Mouse (Mus musculus) brain, embryonic 14.5 days (tissue): ENCODE data around the gene Eapp.
"Not testable (repeated sequence)": the region's sequence is repeated elsewhere in the genome, so short reads cannot be mapped to it uniquely, and the experiment has no call there.

Experiments used
- CTCF ChIP-seq: fragments of 200-500 bp; IDR thresholded peaks from 2 replicates; pipeline ENCODE4 v1.5.1; 2012; ENCODE audit warnings: inconsistent platforms, mild to moderate bottlenecking, moderate library complexity, borderline replicate concordance; ENCODE audit not compliant: insufficient read depth, insufficient read length; ENCODE audit errors: extremely low read depth
- POLR2A ChIP-seq: fragments of 200-500 bp; IDR thresholded peaks from 2 replicates; pipeline ENCODE4 v1.6.1; 2012; ENCODE audit warnings: mild to moderate bottlenecking, inconsistent platforms, borderline replicate concordance; ENCODE audit not compliant: poor library complexity, insufficient read depth, insufficient read length, severe bottlenecking; ENCODE audit errors: extremely low read depth

DNA sequence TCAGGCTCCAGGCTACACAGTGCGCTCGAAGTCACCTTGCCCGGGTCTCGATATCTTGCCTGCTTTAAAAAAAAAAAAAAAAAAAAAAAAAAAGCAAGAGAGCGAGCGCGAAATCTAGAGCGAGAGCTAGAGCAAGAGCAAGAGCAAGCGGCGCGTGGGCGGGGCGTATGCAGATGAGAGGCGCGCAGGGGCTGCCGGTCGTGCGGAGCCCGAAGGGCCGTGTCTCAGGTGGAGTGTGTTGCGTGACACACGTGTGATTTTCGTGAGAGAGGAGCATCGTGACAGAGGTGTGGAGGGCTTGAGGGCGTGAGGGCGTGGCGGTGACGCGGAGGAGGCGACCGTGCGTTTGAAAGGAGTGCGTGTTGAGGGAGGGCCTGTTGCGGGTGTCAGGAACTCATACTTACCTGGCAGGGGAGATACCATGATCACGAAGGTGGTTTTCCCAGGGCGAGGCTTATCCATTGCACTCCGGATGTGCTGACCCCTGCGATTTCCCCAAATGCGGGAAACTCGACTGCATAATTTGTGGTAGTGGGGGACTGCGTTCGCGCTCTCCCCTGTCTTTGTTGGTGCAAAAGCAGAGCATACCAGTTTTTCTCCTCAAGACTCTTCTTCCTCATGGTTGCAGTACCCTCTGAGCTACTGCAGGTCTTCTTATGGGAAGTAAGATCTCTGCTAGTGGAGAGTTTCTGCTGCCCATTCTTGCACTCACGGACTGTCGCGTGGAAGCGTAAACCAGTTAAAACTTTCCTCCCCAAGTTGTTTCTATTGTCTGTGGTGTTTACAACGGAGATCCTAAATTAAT is 18.3 kb upstream of the Eapp start:
- TF ChIP-seq POLR2A, CTCF: not testable (repeated sequence)
